Mouse (Mus musculus) midbrain, embryonic 14.5 days (tissue): ENCODE data around the gene Celf5. TPM values are rescaled to one million over a fixed set of nuclear protein-coding genes. Genes with fewer than 3 reads are reported as not detected.
A peak's percentile ranks its signal among the peaks of the same experiment; 100 is the strongest.

Source experiments
- ATAC-seq: fragments of 200-750 bp; cut with Nextera tagmentation; 2 replicates; pipeline ENCODE4 v1.8.0; 2017; ENCODE audit warnings: moderate number of reproducible peaks, moderate library complexity; ENCODE audit not compliant: low FRiP score, low TSS enrichment
- DNase-seq: peaks from one replicate; pipeline ENCODE4 v3.0.0-alpha.2; 2015
- H3K27ac ChIP-seq: fragments of 300-500 bp; sonication (generic); replicated peaks from 2 replicates; pipeline ENCODE4 v1.5.1; 2014; ENCODE audit warnings: mild to moderate bottlenecking, low read depth, low read length, moderate library complexity
- H3K27me3 ChIP-seq: fragments of 300-500 bp; sonication (generic); 2 replicates; pipeline ENCODE4 v1.6.1; 2014; ENCODE audit warnings: low read length, control low read depth, mixed read lengths; ENCODE audit not compliant: control insufficient read depth, insufficient read depth
- H3K36me3 ChIP-seq: fragments of 300-500 bp; sonication (generic); 2 replicates; pipeline ENCODE4 v1.6.1; 2014; ENCODE audit warnings: low read length, control low read depth; ENCODE audit not compliant: control insufficient read depth, insufficient read depth
- H3K4me1 ChIP-seq: fragments of 300-500 bp; sonication (generic); 2 replicates; pipeline ENCODE4 v1.6.1; 2014; ENCODE audit warnings: mild to moderate bottlenecking, antibody characterized with exemption, low read length, control low read depth; ENCODE audit not compliant: control insufficient read depth, insufficient read depth
- H3K4me2 ChIP-seq: fragments of 300-500 bp; sonication (generic); 2 replicates; pipeline ENCODE4 v1.6.1; 2014; ENCODE audit warnings: mild to moderate bottlenecking, low read length, moderate library complexity
- H3K4me3 ChIP-seq: fragments of 300-500 bp; sonication (generic); replicated peaks from 2 replicates; pipeline ENCODE4 v1.5.1; 2014; ENCODE audit warnings: low read depth, low read length
- H3K9ac ChIP-seq: fragments of 300-500 bp; sonication (generic); replicated peaks from 2 replicates; pipeline ENCODE4 v1.6.1; 2014; ENCODE audit warnings: mild to moderate bottlenecking, low read length, moderate library complexity
- H3K9me3 ChIP-seq: fragments of 300-500 bp; sonication (generic); 2 replicates; pipeline ENCODE4 v1.6.1; 2016; ENCODE audit warnings: low read length, control low read depth, mixed read lengths; ENCODE audit not compliant: control insufficient read depth
- WGBS: fragments of 180-500 bp; shearing (Covaris S2); extraction: QIAGEN DNeasy Blood & Tissue Kit; methylation state at CpG from one replicate; pipeline ENCODE4 v1.1.7; 2014; 5-methylcytosine and 5-hydroxymethylcytosine counted together
- polyA plus RNA-seq: library from polyadenylated mRNA; unstranded; fragments of >200 nt; fragmentation: Nextera tagmentation; extraction: Ambion mirVana; gene quantifications from 2 replicates; pipeline ENCODE4 v1.2.1, GENCODE M21; 2014

Celf5 gene
- polyA plus RNA-seq, 1 experiment from 2014 or later, result 61.3 TPM

- peaks cover 26% of the 10 kb centered on the region for H3K4me1 ChIP-seq
- no peaks in the 10 kb centered on the region for H3K9me3 ChIP-seq
- no peak overlapping the region for H3K9ac ChIP-seq
- ATAC-seq (no peak), DNase-seq (peak; percentile 0)
- H3K4me2 ChIP-seq, result no peak overlapping the region
- WGBS, result 63% methylated on average over 4 of the region's 4 CpGs
- H3K27me3 ChIP-seq, result peaks cover 10% of the 10 kb centered on the region; the same call in 1 of the 2 replicates
- H3K27ac ChIP-seq, result no peak overlapping the region
- 0 out of 2 replicates have a peak, but pooled peaks cover 2% of the 10 kb centered on the region for H3K36me3 ChIP-seq
- no peak overlapping the region for H3K4me3 ChIP-seq
Measured at GRCm38 (mm10) chr10:81421041-81421796, 61.3 kb downstream of the Celf5 start.

- Histone ChIP-seq H3K4me1 (peaks cover 26% of the 10 kb centered on the region), H3K27me3 (peaks cover 3% of the 10 kb centered on the region; the same call in 1 of the 2 replicates), H3K36me3 (0 out of 2 replicates have a peak, but pooled peaks cover 2% of the 10 kb centered on the region), H3K9ac (no peak overlapping the region), H3K27ac (no peak overlapping the region), H3K9me3 (no peaks in the 10 kb centered on the region), H3K4me2 (no peak overlapping the region), H3K4me3 (no peak overlapping the region)
- 87% methylated on average over 40 of the region's 40 CpGs for WGBS
- no peak for DNase-seq
- no peak for ATAC-seq
Measured at GRCm38 (mm10) chr10:81420191-81420767, 62.2 kb downstream of the Celf5 start.

- 0 out of 2 replicates have a peak overlapping the region, but pooled peaks have one; percentile 26 for H3K27ac ChIP-seq
- no peak for ATAC-seq
- WGBS, result 91% methylated on average over 10 of the region's 10 CpGs
Measured at GRCm38 (mm10) chr10:81419111-81419928, 63.2 kb downstream of the Celf5 start.

GRCm38 (mm10) chr10:81418216-81419070, 64.1 kb downstream of the Celf5 start:
- no peak overlapping the region for H3K4me2 ChIP-seq
- 0 out of 2 replicates have a peak overlapping the region, but pooled peaks have one; percentile 26 for H3K27ac ChIP-seq
- peaks cover 23% of the 10 kb centered on the region for H3K4me1 ChIP-seq
- 0 out of 2 replicates have a peak, but pooled peaks cover 2% of the 10 kb centered on the region for H3K36me3 ChIP-seq
- no peak for DNase-seq
- H3K4me3 ChIP-seq, result no peak overlapping the region
- H3K9ac ChIP-seq, result no peak overlapping the region; the same call in none of the 2 replicates
- H3K9me3 ChIP-seq, result no peaks in the 10 kb centered on the region
- 42% methylated on average over 11 of the region's 11 CpGs for WGBS
- no peaks in the 10 kb centered on the region for H3K27me3 ChIP-seq
- ATAC-seq, result no peak

More at GRCm38 (mm10) chr10:81419111-81419928, 63.2 kb downstream of the Celf5 start:
- Histone ChIP-seq H3K4me1 (peaks cover 20% of the 10 kb centered on the region), H3K27me3 (no peaks in the 10 kb centered on the region), H3K4me2 (no peak overlapping the region), H3K36me3 (0 out of 2 replicates have a peak, but pooled peaks cover 2% of the 10 kb centered on the region), H3K4me3 (no peak overlapping the region), H3K9me3 (no peaks in the 10 kb centered on the region), H3K9ac (no peak overlapping the region)
- DNase-seq, result no peak

- Histone ChIP-seq H3K27ac (peak overlapping the region; percentile 20; the same call in 1 of the 2 replicates), H3K4me2 (peak overlapping the region; percentile 53), H3K36me3 (0 out of 2 replicates have a peak, but pooled peaks cover 2% of the 10 kb centered on the region), H3K4me1 (peaks cover 23% of the 10 kb centered on the region), H3K9ac (peak overlapping the region; percentile 40; the same call in 1 of the 2 replicates), H3K27me3 (no peaks in the 10 kb centered on the region), H3K9me3 (no peaks in the 10 kb centered on the region), H3K4me3 (peak overlapping the region; percentile 23)
- DNase-seq (no peak), ATAC-seq (no peak)
- WGBS, result 50% methylated on average over 12 of the region's 12 CpGs
Measured at GRCm38 (mm10) chr10:81417227-81418215, 65.0 kb downstream of the Celf5 start.

GRCm38 (mm10) chr10:81416581-81417226, 65.8 kb downstream of the Celf5 start:
- peak overlapping the region; percentile 20; the same call in 1 of the 2 replicates for H3K27ac ChIP-seq
- WGBS, result 1% methylated on average over 24 of the region's 26 CpGs
- DNase-seq, result peak; percentile 82

More at GRCm38 (mm10) chr10:81416581-81417226, 65.8 kb downstream of the Celf5 start:
- ATAC-seq, result peak; percentile 55
- H3K4me3 ChIP-seq, result peak overlapping the region; percentile 23
- H3K4me1 ChIP-seq, result peaks cover 26% of the 10 kb centered on the region
- 0 out of 2 replicates have a peak, but pooled peaks cover 2% of the 10 kb centered on the region for H3K36me3 ChIP-seq
- no peaks in the 10 kb centered on the region for H3K9me3 ChIP-seq
- peak overlapping the region; percentile 40; the same call in 1 of the 2 replicates for H3K9ac ChIP-seq
- H3K27me3 ChIP-seq, result no peaks in the 10 kb centered on the region
- peak overlapping the region; percentile 53 for H3K4me2 ChIP-seq
